Mouse (Mus musculus) embryo, embryonic 11 days (tissue): Measurements from ENCODE around the gene Rpl36a.

Experiments used
- DNase-seq: peaks from one replicate; pipeline ENCODE4 v3.0.0-alpha.2; 2015

Gene Rpl36a

DNA sequence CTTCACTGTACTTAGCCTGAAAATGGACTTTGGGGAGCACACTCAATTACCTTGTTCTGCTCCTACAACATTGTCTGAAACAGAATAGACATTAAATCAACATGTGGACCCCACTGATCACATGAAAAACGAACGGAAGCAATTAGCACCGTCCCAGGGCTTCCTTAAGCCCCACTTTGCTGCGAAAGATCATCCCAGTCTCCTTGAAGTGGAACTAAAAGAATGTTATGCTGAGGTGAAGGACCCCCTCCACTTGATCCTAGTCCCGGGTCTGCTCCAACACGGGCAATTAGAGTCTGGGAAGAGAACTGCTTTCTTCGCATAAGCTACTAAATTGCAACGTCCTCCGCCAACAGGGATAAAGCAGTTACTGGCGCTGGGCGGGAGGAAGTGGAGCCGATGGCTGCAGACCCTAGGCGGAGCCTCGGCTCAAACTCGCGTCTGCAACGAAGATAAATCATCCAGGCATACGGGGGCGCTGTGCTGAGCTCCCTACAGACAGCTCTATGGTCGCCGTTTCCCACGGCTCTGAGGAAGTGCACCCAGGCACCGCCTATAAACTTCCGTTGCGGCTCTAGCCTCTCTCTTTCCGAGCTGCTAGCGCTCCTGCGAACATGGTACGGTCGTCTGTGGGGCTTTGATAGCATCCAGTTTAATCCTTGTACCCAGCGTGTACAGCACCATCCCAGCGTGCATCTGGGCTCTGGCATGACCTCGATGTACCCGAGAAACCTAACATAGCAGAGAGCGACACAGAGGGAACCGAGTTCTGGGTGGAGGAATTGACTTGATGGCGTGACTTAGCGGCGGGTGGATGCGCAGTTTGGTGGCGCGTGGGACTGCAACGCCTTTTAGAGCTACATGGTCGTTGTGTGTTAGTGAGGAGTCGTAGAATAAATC, at the start of gene Rpl36a:
TSS of gene Rpl36a (plus strand) at position 552 of the 900 bp plus-strand sequence.
- peak; percentile 92 for DNase-seq

DNA sequence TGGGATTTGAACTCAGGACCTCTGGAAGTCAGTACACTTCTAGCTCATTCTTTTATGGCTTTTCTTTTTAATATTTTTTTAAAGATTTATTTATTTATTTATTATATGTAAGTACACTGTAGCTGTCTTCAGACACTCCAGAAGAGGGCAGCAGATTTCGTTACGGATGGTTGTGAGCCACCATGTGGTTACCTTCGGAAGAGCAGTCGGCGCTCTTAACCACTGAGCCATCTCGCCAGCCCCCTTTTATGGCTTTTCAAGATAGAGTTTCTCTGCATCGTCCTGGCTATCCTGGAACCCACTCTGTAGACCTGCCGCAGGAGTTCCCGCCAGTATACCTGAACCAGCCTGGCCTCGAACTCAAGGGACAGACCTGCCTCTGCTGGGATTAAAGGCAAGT, 45.7 kb upstream of the Rpl36a start:
- peak; percentile 4 for DNase-seq

GRCm38 (mm10) chrX:134540414-134541135, 44.9 kb upstream of the Rpl36a start:
- DNase-seq, result peak; percentile 13

GRCm38 (mm10) chrX:134541145-134541954, 44.1 kb upstream of the Rpl36a start, which contains the start of gene Timm8a1:
Timm8a1 (minus strand) TSS chrX:134541865.
- DNase-seq, result peak; percentile 71

GRCm38 (mm10) chrX:134541955-134542308, 43.5 kb upstream of the Rpl36a start:
- no peak for DNase-seq

- no peak for DNase-seq
Observed at GRCm38 (mm10) chrX:134547330-134547729, 38.1 kb upstream of the Rpl36a start.

DNA sequence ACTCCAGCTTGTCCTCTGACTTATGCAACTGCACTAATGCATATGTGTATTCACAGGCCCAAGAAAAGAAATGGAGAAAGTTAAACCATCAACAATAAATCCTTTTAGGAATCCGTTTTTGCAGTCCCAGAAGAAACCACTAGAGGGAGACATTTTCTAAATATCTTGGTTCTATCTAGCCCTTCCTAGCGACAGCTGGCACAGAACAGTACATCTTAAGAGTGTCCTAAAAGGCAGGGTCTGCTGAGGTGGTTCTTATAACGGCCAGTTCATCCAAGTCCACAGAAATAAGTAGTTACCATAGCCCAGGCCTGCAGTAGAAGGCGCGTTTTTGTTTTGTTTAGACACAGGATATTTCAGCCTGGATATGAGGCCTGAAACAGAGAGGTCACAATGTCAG, 34.6 kb upstream of the Rpl36a start:
- peak; percentile 71 for DNase-seq

GRCm38 (mm10) chrX:134553326-134553725, 32.1 kb upstream of the Rpl36a start:
- DNase-seq, result no peak

DNA sequence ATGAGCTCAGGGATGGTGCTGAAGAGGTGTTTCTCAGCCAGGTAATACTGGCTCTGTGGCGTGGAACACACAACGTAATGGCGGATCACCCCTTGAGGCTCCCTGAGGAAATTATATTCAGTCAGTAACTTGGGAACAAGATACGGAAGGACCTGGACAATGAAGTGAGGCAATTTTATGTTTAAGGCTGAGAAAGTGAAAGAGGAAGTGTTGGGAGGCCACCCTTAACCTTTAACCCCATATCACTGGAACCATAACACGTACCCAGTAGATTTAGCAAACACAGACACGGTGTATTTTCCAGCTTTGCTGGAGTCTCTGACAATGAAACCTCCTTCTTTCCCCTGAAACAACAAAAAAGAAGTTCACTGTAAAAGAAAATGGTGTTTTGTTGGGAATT, 31.0 kb upstream of the Rpl36a start:
- no peak for DNase-seq

DNA sequence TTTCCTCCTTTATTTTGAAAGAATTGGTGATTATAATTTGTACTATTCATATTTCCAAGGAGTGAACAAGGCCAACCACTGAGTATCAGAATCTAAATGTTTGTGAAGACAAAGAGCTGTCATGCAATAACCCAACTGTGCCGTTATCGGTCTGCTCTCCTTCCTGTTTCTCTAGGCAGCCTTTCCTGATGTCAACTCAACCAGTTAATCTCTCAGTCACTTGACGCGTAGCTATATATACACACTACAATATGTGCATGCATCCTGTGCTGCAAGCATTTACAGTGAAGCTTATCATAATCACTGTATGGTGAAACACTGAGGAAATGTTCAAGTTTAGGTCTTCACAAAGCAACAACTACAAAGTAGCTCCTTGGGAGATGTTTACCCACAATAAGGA, 21.1 kb upstream of the Rpl36a start:
- no peak for DNase-seq

DNA sequence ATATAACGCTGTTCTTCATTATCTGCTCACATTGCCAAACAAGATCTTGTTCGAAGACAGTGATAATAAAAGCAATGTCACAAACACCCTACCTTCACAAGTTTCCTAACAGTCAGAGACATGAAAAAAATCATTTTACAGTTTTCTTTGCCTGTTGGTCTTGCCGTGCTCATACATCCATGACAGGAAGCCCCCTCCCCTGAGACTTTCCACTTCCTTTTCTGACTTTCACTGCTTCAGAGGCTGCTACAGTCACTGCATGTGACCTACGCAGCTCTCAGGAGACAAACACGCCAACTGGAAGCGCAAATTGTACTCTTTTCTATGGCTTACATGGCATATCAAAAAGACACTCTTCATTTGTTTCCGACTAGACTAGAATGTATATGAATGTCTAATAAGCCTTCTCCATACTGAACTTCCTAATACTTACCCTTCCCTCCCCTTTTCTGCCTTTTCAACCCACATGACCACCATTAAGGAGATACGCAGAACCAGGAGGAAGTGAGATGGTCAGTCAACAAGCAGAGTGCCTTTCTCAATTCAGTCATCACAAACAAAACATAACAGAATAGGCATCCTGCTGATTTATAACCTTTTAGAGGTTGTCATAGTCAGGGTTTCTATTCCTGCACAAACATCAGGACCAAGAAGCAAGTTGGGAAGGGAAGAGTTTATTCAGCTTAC, 18.8 kb upstream of the Rpl36a start:
- DNase-seq, result no peak

DNA sequence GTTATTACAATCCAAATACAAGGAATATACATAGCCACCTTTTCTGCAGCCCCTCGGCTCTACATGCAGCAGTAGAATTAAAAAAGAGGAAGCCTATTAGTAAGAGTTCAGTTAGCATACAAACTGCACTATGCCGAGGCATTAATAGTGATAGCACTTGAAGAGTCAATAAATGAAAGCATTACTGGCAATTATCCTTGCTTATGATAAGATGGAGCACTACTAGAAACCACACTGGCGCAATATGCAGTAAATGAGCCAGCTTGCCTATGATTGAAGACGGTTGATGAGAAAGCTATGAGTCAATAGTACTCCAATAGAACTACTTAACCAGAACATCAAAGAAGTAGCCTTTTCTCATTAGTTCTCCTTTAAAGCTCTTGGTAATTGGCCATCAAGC, 7.6 kb upstream of the Rpl36a start:
- DNase-seq, result no peak

DNA sequence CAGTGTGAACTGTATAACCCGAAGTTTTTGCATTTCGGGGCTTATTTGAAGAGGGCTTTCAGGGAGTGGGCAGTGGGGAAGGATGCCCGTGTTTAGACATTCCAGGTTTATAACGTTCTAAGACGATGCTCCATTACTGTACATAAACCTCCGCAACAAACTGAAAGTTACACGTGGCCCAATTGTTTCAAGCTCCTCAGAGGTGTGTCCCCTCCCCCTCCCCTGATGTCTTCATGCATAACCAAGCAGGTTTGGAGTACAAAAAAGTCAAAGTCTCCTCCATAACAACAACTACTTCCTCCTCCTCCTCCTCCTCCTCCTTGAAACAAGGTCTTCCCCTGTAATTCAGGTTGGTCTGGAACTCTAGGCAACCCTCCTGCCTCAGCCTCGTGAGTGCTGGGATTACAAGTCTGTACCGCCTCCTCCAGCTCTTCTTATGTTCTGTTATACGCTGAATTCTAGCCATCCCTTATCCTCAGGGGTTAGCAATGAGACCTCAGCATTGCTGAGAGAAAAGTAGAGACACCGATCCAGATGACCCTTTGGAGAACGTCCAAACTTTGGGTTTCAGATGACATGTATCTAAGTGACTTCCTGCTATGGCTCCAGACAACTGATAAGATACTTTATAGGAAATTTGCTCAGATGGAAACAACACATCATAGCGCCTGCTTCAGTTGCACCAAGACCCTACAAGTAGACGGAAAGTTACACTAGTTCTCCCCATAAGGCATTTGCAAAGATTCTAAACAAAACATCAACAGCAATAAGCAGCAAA, 4.7 kb upstream of the Rpl36a start:
- no peak for DNase-seq

- DNase-seq, result no peak
Observed at GRCm38 (mm10) chrX:134582270-134582669, 3.2 kb upstream of the Rpl36a start.

DNA sequence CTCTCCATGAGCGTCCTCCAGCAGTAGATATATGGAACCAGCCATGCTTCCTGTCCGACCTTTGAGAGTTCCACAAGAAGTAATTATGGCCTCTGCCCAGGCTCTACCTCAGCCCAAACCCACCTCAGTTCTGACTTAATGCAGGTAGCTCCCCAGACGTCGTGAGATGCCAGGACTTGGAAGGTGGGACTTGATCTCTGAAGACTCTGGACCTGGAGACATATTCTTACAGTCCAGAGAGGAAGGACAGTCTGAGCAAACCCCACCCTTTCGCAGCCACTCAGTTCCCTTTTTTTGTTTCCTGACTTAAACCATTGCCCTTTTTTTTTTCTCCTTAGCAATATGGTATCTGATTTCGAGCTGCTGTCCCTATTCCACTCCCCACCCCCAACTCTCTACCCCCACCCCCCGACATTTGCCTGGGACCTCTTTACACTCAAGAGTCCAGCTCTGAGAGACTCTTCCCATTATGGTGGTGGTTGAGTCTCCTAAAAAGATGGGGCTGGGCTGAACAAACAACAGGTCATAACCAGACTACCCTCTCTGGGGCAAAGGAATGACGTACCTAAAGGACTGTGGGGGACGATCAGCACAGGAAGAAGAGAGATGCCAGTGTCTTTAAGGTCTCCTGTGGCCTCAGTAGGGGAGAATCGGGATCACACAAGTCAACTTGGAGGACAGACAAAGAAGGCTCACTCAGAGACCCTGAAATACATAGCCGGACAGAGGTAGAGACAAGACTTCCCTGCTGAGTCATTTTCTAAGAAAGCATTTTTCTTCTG, 2.4 kb upstream of the Rpl36a start, which contains the start of gene Btk:
TSS of gene Btk (minus strand) at position 683 of the 782 bp plus-strand sequence.
- DNase-seq, result no peak

GRCm38 (mm10) chrX:134586447-134586846, 993 bp downstream of the Rpl36a start:
- no peak for DNase-seq

DNA sequence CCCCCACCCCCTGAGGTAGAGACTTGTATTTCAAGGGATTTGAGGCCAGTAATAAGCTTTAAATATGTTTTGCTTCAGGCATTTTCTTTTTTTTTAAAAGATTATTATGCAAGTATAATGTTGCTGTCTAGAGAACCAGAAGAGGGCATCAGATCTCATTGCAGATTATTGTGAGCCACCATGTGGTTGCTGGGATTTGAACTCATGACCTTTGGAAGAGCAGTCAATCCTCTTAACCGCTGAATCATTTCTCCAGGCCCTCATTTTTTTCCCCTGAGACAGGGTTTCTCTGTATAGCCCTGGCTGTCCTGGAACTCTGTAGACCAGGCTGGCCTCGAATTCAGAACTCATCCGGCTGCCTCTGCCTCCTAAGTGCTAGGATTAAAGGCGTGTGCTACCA, 2.8 kb downstream of the Rpl36a start:
- DNase-seq, result no peak

GRCm38 (mm10) chrX:134588997-134589396, 3.5 kb downstream of the Rpl36a start:
- no peak for DNase-seq

DNA sequence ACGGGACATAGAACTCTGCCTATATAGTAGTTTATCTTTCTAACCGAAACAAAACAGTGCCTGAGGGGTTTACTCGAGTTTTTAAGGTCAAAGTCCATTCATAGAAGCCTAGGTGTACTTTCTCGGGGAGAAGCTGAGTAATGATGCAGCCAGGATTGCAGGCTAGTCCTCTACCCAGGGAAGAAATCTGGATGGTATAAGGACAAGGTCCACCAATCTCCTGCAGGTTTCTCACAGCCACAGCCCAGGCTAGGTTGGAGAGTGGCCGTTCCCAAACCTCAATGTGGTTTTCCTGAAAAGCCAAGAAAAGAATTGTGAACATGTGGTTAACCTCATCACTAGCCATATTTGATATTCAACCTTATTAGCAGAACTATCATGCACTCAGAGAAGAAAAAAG, 4.4 kb downstream of the Rpl36a start:
- DNase-seq, result no peak

DNA sequence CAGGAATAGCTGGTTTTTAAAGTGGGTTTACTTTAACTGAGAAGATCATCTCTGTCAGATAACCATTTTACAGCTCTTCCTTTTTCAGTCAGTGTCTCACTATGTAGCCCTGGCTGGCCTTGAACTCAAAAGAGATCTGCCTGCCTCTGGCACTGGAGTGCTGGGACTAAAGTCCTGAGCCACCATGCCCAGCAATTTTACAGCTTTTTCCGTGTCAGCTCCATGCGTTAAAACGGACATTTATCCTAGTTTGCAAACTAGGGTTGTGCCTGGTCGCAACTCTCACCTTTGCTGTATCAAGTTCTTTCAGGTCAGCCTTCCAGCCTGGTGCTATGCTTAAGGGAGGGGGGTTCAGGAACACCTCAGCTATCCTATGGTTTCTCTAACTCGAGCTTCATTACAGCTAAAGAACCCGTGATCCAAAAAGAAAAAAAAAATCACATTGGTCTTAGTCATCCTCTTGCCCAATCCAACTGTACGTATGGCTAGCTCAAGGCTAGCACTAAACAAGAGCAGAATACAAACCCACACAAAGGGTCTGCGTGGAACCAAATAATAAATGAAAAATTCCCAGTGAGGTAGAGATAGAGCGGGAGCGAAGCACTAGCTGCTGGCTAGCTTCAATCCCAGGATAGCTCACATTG, 14.6 kb downstream of the Rpl36a start:
- no peak for DNase-seq
